Mouse (Mus musculus): ENCODE measurements around the gene Rabgef1. TPM values are rescaled to one million over a fixed set of nuclear protein-coding genes. Genes with fewer than 3 reads are reported as not detected.
A peak's percentile ranks its signal among the peaks of the same experiment; 100 is the strongest.
"Not testable (repeated sequence)": the region's sequence is repeated elsewhere in the genome, so short reads cannot be mapped to it uniquely, and the experiment has no call there.

Rabgef1 gene
- polyA plus RNA-seq, 1 experiment from 2014 or later, result 47.0 TPM

- no peak for ATAC-seq
- no peak overlapping the region for H3K27ac ChIP-seq (ENCODE audit: low read length)
- H3K9ac ChIP-seq (replicated peaks; ENCODE audit: low read depth, low read length), result no peak overlapping the region
- no peaks in the 10 kb centered on the region for H3K4me1 ChIP-seq (replicated peaks; ENCODE audit: control insufficient read depth, insufficient read depth, low read length)
- peaks cover 57% of the 10 kb centered on the region for H3K36me3 ChIP-seq (ENCODE audit: control insufficient read depth, insufficient read depth)
- no peak overlapping the region for H3K4me3 ChIP-seq (replicated peaks; ENCODE audit: low read length)
- no peak overlapping the region for H3K4me2 ChIP-seq (ENCODE audit: low read length)
- 95% methylated on average over 12 of the region's 12 CpGs for WGBS
- H3K27me3 ChIP-seq (replicated peaks; ENCODE audit: control insufficient read depth, insufficient read depth, low read length), result no peaks in the 10 kb centered on the region
- no peaks in the 10 kb centered on the region for H3K9me3 ChIP-seq (ENCODE audit: control insufficient read depth, low read length)
Measured at GRCm38 (mm10) chr5:130241426-130241825, 69.8 kb downstream of the Rabgef1 start.

DNA sequence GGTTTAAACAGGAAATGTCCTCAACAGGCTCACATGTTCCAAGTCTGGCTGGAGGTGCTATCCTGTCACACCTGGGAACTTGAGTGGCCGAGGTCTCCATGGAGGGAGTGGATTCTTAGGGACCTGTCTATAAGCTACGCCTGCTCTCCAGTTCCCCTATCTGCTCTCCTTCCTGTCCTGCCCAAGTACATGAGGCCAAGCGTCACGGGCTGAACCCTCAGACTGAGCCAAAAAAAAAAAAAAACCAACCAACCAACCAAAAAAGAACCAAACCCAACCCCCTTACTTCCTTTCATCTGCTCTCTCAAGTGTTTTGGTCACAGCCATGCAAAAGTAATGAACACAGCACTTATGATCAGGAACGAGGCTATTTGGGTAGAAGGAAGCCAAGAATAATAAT, 76.2 kb downstream of the Rabgef1 start:
- WGBS, result 88% methylated on average over 5 of the region's 5 CpGs

GRCm38 (mm10) chr5:130254164-130255016, 82.8 kb downstream of the Rabgef1 start:
- Histone ChIP-seq H3K27me3 (replicated peaks; ENCODE audit: control insufficient read depth, insufficient read depth, low read length) (no peaks in the 10 kb centered on the region), H3K36me3 (ENCODE audit: control insufficient read depth, insufficient read depth) (peaks cover 11% of the 10 kb centered on the region), H3K4me2 (ENCODE audit: low read length) (peak overlapping the region; percentile 66), H3K4me3 (replicated peaks; ENCODE audit: low read length) (peak overlapping the region; percentile 85), H3K4me1 (replicated peaks; ENCODE audit: control insufficient read depth, insufficient read depth, low read length) (peaks cover 31% of the 10 kb centered on the region), H3K9ac (replicated peaks; ENCODE audit: low read depth, low read length) (peak overlapping the region; percentile 87), H3K27ac (ENCODE audit: low read length) (peak overlapping the region; percentile 87), H3K9me3 (ENCODE audit: control insufficient read depth, low read length) (no peaks in the 10 kb centered on the region)
- 22% methylated on average over 19 of the region's 19 CpGs for WGBS
- ATAC-seq, result no peak

More for the DNA sequence above, 76.2 kb downstream of the Rabgef1 start:
- Histone ChIP-seq H3K27me3 (replicated peaks; ENCODE audit: control insufficient read depth, insufficient read depth, low read length) (no peaks in the 10 kb centered on the region), H3K4me1 (replicated peaks; ENCODE audit: control insufficient read depth, insufficient read depth, low read length) (no peaks in the 10 kb centered on the region), H3K9ac (replicated peaks; ENCODE audit: low read depth, low read length) (no peak overlapping the region), H3K27ac (ENCODE audit: low read length) (no peak overlapping the region), H3K9me3 (ENCODE audit: control insufficient read depth, low read length) (no peaks in the 10 kb centered on the region), H3K36me3 (ENCODE audit: control insufficient read depth, insufficient read depth) (peaks cover 53% of the 10 kb centered on the region), H3K4me2 (ENCODE audit: low read length) (no peak overlapping the region), H3K4me3 (replicated peaks; ENCODE audit: low read length) (no peak overlapping the region)
- no peak for ATAC-seq

GRCm38 (mm10) chr5:130255017-130255720, 83.6 kb downstream of the Rabgef1 start, which contains the start of the genes Sbds and Tyw1:
Gene Sbds (minus strand): TSS chr5:130255530.
Gene Tyw1 (plus strand): TSS chr5:130255619.
- under 1% methylated on average over 52 of the region's 52 CpGs for WGBS
- no peaks in the 10 kb centered on the region for H3K27me3 ChIP-seq (replicated peaks; ENCODE audit: control insufficient read depth, insufficient read depth, low read length)
- peak within 1 kb of the TSS; percentile 87 for H3K27ac ChIP-seq (ENCODE audit: low read length)

DNA sequence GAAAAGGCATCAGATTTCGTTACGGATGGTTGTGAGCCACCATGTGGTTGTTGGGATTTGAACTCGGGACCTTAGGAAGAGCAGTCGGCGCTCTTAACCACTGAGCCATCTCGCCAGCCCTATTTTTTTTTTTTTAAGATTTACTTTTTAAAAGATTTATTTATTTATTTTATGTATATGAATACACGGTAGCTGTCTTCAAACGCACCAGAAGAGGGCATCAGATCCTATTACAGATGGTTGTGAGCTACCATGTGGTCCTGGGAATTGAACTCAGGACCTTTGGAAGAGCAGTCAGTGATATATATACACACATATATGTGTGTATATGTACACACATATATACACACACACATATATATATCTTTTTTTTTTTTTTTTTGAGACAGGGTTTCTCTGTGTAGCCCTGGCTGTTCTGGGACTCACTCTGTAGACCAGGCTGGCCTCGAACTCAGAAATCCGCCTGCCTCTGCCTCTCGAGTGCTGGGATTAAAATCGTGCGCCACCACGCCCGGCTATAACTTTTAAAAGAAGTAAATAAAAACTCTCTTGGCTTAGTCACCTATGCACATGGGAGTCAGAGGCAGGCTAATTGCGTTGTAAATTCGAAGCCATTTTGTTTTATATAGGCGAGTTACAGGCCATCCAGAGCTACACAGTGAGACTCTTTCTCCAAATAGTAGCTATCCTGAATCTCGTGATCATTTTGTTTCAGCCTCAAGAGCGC, 84.4 kb downstream of the Rabgef1 start:
- H3K9me3 ChIP-seq (ENCODE audit: control insufficient read depth, low read length); ATAC-seq; H3K36me3 ChIP-seq (ENCODE audit: control insufficient read depth, insufficient read depth); H3K27me3 ChIP-seq (replicated peaks; ENCODE audit: control insufficient read depth, insufficient read depth, low read length): not testable (repeated sequence)
- WGBS, result 33% methylated on average over 20 of the region's 20 CpGs
- H3K9ac ChIP-seq (replicated peaks; ENCODE audit: low read depth, low read length), result 0 out of 2 replicates have a peak overlapping the region, but pooled peaks have one; percentile 33
- peak overlapping the region; percentile 73 for H3K4me2 ChIP-seq (ENCODE audit: low read length)
- peak overlapping the region; percentile 85 for H3K4me3 ChIP-seq (replicated peaks; ENCODE audit: low read length)
- peaks cover 31% of the 10 kb centered on the region for H3K4me1 ChIP-seq (replicated peaks; ENCODE audit: control insufficient read depth, insufficient read depth, low read length)
- H3K27ac ChIP-seq (ENCODE audit: low read length), result 0 out of 2 replicates have a peak overlapping the region, but pooled peaks have one; percentile 35

More at GRCm38 (mm10) chr5:130255017-130255720, 83.6 kb downstream of the Rabgef1 start, which contains the start of the genes Sbds and Tyw1:
- Histone ChIP-seq H3K9me3 (ENCODE audit: control insufficient read depth, low read length) (no peaks in the 10 kb centered on the region), H3K4me1 (replicated peaks; ENCODE audit: control insufficient read depth, insufficient read depth, low read length) (peaks cover 31% of the 10 kb centered on the region), H3K9ac (replicated peaks; ENCODE audit: low read depth, low read length) (peak within 1 kb of the TSS; percentile 87), H3K4me2 (ENCODE audit: low read length) (peak within 1 kb of the TSS; percentile 73), H3K4me3 (replicated peaks; ENCODE audit: low read length) (peak within 1 kb of the TSS; percentile 85), H3K36me3 (ENCODE audit: control insufficient read depth, insufficient read depth) (peaks cover 6% of the 10 kb centered on the region)
- ATAC-seq, result peak; percentile 89

GRCm38 (mm10) chr5:130256678-130257271, 85.2 kb downstream of the Rabgef1 start:
- Histone ChIP-seq H3K27ac (ENCODE audit: low read length) (peak overlapping the region; percentile 76), H3K4me2 (ENCODE audit: low read length) (peak overlapping the region; percentile 83), H3K27me3 (replicated peaks; ENCODE audit: control insufficient read depth, insufficient read depth, low read length) (no peaks in the 10 kb centered on the region), H3K36me3 (ENCODE audit: control insufficient read depth, insufficient read depth) (peaks cover 2% of the 10 kb centered on the region; the same call in 1 of the 2 replicates), H3K4me3 (replicated peaks; ENCODE audit: low read length) (peak overlapping the region; percentile 58), H3K9ac (replicated peaks; ENCODE audit: low read depth, low read length) (peak overlapping the region; percentile 63), H3K9me3 (ENCODE audit: control insufficient read depth, low read length) (no peaks in the 10 kb centered on the region), H3K4me1 (replicated peaks; ENCODE audit: control insufficient read depth, insufficient read depth, low read length) (peaks cover 31% of the 10 kb centered on the region)
- WGBS, result 0% methylated on average over 24 of the region's 25 CpGs
- ATAC-seq, result peak; percentile 97

DNA sequence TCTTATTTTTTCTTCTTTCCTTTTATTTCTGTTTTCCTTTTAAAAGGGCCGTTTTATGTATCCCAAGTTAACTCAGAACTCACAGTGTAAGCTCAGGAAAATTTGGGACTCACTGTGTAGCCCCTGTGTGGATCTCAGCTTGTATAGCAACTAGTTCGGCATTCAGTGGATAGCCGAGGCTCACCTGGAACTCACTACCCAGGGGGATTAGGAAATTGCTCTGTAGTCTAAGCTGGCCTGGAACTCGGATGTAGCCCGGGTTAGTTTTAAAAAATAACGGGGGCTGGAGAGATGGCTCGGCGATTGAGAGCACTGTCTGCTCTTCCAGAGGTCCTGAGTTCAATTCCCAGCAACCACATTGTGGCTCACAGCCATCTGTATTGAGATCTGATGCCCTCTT, 85.7 kb downstream of the Rabgef1 start:
- WGBS, result 6% methylated on average over 8 of the region's 8 CpGs
- Histone ChIP-seq H3K27ac (ENCODE audit: low read length) (peak overlapping the region; percentile 76), H3K36me3 (ENCODE audit: control insufficient read depth, insufficient read depth) (peaks cover under 1% of the 10 kb centered on the region; the same call in 1 of the 2 replicates), H3K9ac (replicated peaks; ENCODE audit: low read depth, low read length) (peak overlapping the region; percentile 63), H3K27me3 (replicated peaks; ENCODE audit: control insufficient read depth, insufficient read depth, low read length) (no peaks in the 10 kb centered on the region), H3K4me2 (ENCODE audit: low read length) (peak overlapping the region; percentile 83), H3K9me3 (ENCODE audit: control insufficient read depth, low read length) (no peaks in the 10 kb centered on the region), H3K4me1 (replicated peaks; ENCODE audit: control insufficient read depth, insufficient read depth, low read length) (peaks cover 31% of the 10 kb centered on the region), H3K4me3 (replicated peaks; ENCODE audit: low read length) (peak overlapping the region; percentile 58)
- ATAC-seq, result no peak

DNA sequence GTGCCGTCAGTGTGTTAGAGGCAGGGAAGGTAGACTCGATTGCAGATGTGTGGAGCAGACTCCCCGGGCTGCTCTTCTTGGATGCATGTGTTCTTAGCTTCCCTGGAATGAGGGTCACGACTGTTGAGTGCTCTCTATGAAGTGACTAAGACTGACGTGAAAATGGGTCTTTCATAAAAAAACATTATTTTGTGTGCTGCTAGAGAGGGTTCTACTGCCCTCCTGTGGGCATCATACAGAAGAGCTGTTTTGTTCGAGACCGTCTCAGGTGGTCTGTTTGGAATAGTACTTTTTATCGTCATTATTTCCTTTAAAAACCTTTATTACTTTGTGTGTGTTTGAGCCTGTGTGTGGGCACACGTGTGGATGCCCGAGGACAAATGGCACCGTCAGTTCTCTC, 91.9 kb downstream of the Rabgef1 start:
- 78% methylated on average over 11 of the region's 11 CpGs for WGBS
- no peaks in the 10 kb centered on the region for H3K27me3 ChIP-seq (replicated peaks; ENCODE audit: control insufficient read depth, insufficient read depth, low read length)
- no peak overlapping the region for H3K4me3 ChIP-seq (replicated peaks; ENCODE audit: low read length)
- no peak overlapping the region for H3K4me2 ChIP-seq (ENCODE audit: low read length)
- H3K9ac ChIP-seq (replicated peaks; ENCODE audit: low read depth, low read length), result no peak overlapping the region
- ATAC-seq, result no peak
- H3K36me3 ChIP-seq (ENCODE audit: control insufficient read depth, insufficient read depth), result peaks cover 14% of the 10 kb centered on the region
- no peaks in the 10 kb centered on the region for H3K9me3 ChIP-seq (ENCODE audit: control insufficient read depth, low read length)
- H3K27ac ChIP-seq (ENCODE audit: low read length), result no peak overlapping the region
- no peaks in the 10 kb centered on the region for H3K4me1 ChIP-seq (replicated peaks; ENCODE audit: control insufficient read depth, insufficient read depth, low read length)

Data from forebrain, embryonic 16.5 days (tissue).